Mouse (Mus musculus) ES-E14 (cell line): ENCODE results near the gene Atp1a1. TPM values are rescaled to one million over a fixed set of nuclear protein-coding genes. Genes with fewer than 3 reads are reported as not detected.

Experiments
- DNase-seq: peaks from one replicate; pipeline ENCODE4 v3.0.0-alpha.2; 2013; ENCODE audit warnings: low read depth, low spot score
- H3K27ac ChIP-seq: 2 replicates; pipeline ENCODE4 v1.5.1; 2012; ENCODE audit warnings: low read depth, mild to moderate bottlenecking, low read length, moderate library complexity, mixed read lengths; ENCODE audit not compliant: poor library complexity, insufficient read depth, severe bottlenecking
- H3K36me3 ChIP-seq: 2 replicates; pipeline ENCODE4 v1.6.1; 2012; ENCODE audit warnings: mild to moderate bottlenecking, low read length, moderate library complexity, mixed read lengths; ENCODE audit not compliant: control insufficient read depth, poor library complexity, insufficient read depth, severe bottlenecking
- H3K4me1 ChIP-seq, 2 experiments: fragments of 150-350 bp in 1 of 2; sonication (generic) in 1 of 2; 2 replicates each; pipeline ENCODE4 v1.6.1; 2012; ENCODE audit warnings: low read length in 2 of 2, mild to moderate bottlenecking in 1 of 2, mixed read lengths in 1 of 2; ENCODE audit not compliant: control insufficient read depth in 2 of 2, insufficient read depth in 2 of 2, poor library complexity in 1 of 2
- H3K4me3 ChIP-seq, 2 experiments: fragments of 150-350 bp in 1 of 2; sonication (generic) in 1 of 2; 2 replicates each; pipeline ENCODE4 v1.5.1; 2012; ENCODE audit warnings: low read length in 2 of 2, low read depth in 1 of 2, mild to moderate bottlenecking in 1 of 2, mixed read lengths in 1 of 2; ENCODE audit not compliant: insufficient read depth in 1 of 2, poor library complexity in 1 of 2, severe bottlenecking in 1 of 2
- H3K9ac ChIP-seq: 2 replicates; pipeline ENCODE4 v1.6.1; 2012; ENCODE audit warnings: low read depth, mild to moderate bottlenecking, low read length, mixed read lengths; ENCODE audit not compliant: poor library complexity, insufficient read depth, severe bottlenecking
- H3K9me3 ChIP-seq: fragments of 150-350 bp; sonication (generic); 2 replicates; pipeline ENCODE4 v1.6.1; 2012; ENCODE audit warnings: low read depth, mild to moderate bottlenecking, low read length; ENCODE audit not compliant: control insufficient read depth, insufficient read depth
- CHD2 ChIP-seq: IDR thresholded peaks from 2 replicates; pipeline ENCODE4 v1.6.1; 2014; ENCODE audit warnings: mild to moderate bottlenecking, low read depth, low read length, inconsistent platforms
- HCFC1 ChIP-seq: IDR thresholded peaks from 2 replicates; pipeline ENCODE4 v1.6.1; 2012; ENCODE audit warnings: low read length, inconsistent platforms, borderline replicate concordance; ENCODE audit not compliant: insufficient read depth
- MAFK ChIP-seq: IDR thresholded peaks from 2 replicates; pipeline ENCODE4 v1.6.1; 2014; ENCODE audit warnings: mild to moderate bottlenecking, low read depth, low read length, inconsistent platforms; ENCODE audit not compliant: insufficient read depth
- ZC3H11A ChIP-seq: IDR thresholded peaks from 2 replicates; pipeline ENCODE4 v1.6.1; 2012; ENCODE audit warnings: low read depth, mild to moderate bottlenecking, inconsistent platforms, low read length, borderline replicate concordance
- ZNF384 ChIP-seq: IDR thresholded peaks from 2 replicates; pipeline ENCODE4 v1.6.1; 2012; ENCODE audit warnings: low read depth, low read length, inconsistent platforms
- in situ Hi-C, 2 experiments: fragments of 600-800 bp; cut with MboI; formaldehyde crosslinking; loops; one replicate each; pipeline ENCODE4 v1.15.1; 2025; ENCODE audit warnings: low sequenced_read_pairs in 2 of 2, inconsistent platforms in 1 of 2; ENCODE audit not compliant: unreplicated experiment in 2 of 2
- total RNA-seq: library from RNA; depleted of rRNA; stranded (reverse); fragments of 300-350 nt; gene quantifications from 2 replicates; pipeline ENCODE4 v1.2.3, GENCODE M21; 2012; rRNA removed

Gene Atp1a1
- 485 and 621 TPM in 2 replicates for total RNA-seq

DNA sequence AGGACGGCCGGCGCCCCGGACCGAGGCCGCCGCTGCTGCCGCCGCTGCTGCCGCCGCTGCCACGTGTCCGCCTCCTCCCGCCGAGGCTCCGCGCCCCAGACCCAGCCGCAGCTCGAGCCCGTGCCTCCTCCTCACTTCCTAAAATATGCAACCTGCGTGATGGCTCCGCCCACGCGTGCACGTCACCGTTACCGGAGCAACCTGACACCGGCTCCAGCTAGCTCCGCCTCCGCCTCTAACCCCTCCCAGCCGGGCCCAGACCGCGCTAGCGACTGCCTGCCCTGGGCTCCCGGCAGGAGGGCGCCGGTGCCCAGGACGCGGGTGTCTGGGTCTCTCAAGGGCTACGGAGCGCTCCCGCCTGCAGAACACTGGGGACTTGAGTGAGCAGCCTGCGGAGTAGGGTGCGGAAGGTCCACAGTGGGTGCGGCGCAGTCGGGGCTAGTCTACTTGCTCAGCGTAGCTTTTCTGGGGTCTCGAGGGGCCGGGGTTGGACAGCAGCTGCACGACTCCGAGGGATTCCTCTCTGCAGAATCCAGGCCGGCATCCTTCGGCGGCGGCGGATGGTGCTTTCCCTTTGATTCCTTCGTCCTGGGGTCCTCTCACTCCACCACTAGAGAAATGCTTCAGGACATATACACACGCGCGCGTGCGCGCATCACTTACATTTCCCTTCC lies at the start of gene Atp1a1:
Atp1a1 (minus strand) TSS at position 135 of the 674 bp plus-strand sequence.
- Histone ChIP-seq H3K36me3 (no peaks in the 10 kb centered on the region), H3K27ac (peak within 1 kb of the TSS; percentile 49), H3K4me1 (peaks cover 7 to 8% of the 10 kb centered on the region in 2 experiments), H3K4me3 (peak within 1 kb of the TSS; percentile 84 to 85), H3K9ac (peak within 1 kb of the TSS; percentile 88), H3K9me3 (no peaks in the 10 kb centered on the region)
- in situ Hi-C loops = no loop called here
- TF ChIP-seq ZNF384 (no peak), HCFC1 (peak; percentile 48; the same call in 1 of the 2 replicates)
- peak; percentile 96 for DNase-seq

DNA sequence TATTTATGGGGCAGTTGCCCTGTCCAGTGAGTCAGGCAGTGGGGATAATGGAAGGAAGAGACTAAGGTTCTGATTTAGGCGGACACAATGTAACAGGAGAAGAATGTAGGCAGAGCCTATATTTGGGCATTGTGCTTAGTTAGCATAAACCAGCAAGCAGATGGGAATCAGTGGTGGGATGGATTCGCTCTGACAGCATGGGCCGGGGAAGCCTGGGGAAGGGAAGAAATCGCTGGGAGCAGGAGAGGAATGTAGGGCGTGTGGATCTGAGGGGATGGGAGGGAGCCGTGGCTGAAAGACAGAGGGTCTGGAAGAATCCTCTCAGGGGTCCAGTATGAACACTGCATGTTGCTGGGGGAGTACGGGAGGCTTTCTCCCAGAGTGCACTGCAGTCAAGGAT lies 49.0 kb upstream of the Atp1a1 start:
- in situ Hi-C loops = no loop called here
- Histone ChIP-seq H3K4me3 (no peak overlapping the region), H3K27ac (no peak overlapping the region), H3K9me3 (no peaks in the 10 kb centered on the region), H3K9ac (no peak overlapping the region), H3K4me1 (no peaks in the 10 kb centered on the region; a peak in 1 of 4 replicates), H3K36me3 (no peaks in the 10 kb centered on the region)
- TF ChIP-seq MAFK (peak; percentile 79), ZNF384 (no peak)
- DNase-seq = no peak

DNA sequence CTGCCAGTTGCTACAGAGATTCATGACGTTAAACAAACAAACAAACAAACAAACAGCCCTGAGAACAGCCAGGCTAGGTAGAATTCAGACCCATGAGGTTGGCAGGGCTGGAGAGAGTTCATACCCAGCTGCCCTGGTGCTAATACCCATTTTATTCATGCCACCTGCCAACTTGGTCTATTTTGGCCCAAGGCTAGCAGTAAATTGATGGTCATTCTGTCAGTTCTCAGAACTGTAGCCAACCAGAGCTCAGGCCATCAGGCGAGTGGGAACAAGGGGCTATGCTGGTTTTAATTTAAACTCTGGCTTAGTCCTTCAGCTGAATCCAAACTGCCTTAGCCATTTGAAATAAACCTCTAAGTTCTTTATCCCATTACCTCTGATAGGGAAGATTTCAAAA lies 48.5 kb upstream of the Atp1a1 start:
- H3K36me3 ChIP-seq = no peaks in the 10 kb centered on the region
- H3K4me1 ChIP-seq = no peaks in the 10 kb centered on the region; a peak in 1 of 4 replicates
- in situ Hi-C loops = no loop called here
- H3K4me3 ChIP-seq = no peak overlapping the region
- no peak overlapping the region for H3K9ac ChIP-seq
- no peak overlapping the region for H3K27ac ChIP-seq
- no peaks in the 10 kb centered on the region for H3K9me3 ChIP-seq
- TF ChIP-seq MAFK (no peak), ZC3H11A (no peak), CHD2 (no peak), HCFC1 (no peak), ZNF384 (no peak)
- no peak for DNase-seq

DNA sequence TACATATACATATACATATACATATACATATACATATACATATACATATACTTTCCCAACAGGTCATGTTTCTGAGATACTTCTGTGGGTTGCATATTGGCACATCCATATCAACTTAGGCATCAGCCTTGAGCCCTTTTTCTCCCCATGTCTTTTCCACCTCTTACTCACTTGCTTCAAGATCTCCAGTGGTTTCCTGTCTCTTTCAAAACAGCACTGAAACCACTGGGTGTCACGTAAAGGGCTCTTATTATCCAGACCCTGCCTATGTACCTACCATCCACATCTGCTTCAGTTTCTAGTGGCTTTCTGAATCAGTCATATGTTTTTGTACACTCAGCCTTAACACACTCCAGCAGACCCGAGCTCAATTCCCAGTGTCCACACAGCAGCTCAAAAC lies 45.8 kb upstream of the Atp1a1 start:
- Histone ChIP-seq H3K4me3 (no peak overlapping the region), H3K9me3 (no peaks in the 10 kb centered on the region), H3K27ac (no peak overlapping the region), H3K4me1 (no peaks in the 10 kb centered on the region; a peak in 1 of 4 replicates), H3K36me3 (no peaks in the 10 kb centered on the region), H3K9ac (no peak overlapping the region)
- no peak for TF ChIP-seq ZC3H11A
- no peak for TF ChIP-seq MAFK
- TF ChIP-seq CHD2 = no peak
- TF ChIP-seq ZNF384 = no peak
- TF ChIP-seq HCFC1 = no peak
- in situ Hi-C loops = no loop called here
- DNase-seq = no peak

DNA sequence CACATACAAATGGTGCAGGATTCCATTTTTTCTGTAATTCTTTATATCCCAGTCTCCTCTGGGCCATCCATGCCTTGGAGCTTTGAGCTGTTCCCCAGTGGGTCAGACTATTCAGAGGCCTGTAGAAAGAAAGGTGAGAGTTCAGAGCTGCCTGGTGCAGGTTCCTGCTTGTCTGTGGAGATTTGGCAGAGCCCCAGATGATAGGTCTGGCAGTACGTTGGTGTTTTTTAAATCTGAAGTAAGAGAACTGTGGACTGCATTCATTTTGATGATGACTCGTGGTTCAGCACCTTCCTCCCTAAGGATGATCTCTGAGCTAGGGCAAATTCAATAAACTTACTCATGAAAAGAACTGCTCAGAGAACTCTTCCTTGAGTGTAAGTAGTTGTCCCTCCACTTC lies 44.8 kb upstream of the Atp1a1 start:
- H3K36me3 ChIP-seq = no peaks in the 10 kb centered on the region
- no peak overlapping the region for H3K27ac ChIP-seq
- H3K9ac ChIP-seq = no peak overlapping the region
- TF ChIP-seq ZC3H11A (no peak), HCFC1 (no peak), CHD2 (no peak), ZNF384 (no peak), MAFK (no peak)
- no peaks in the 10 kb centered on the region; a peak in 1 of 4 replicates for H3K4me1 ChIP-seq
- DNase-seq = no peak
- no peak overlapping the region for H3K4me3 ChIP-seq
- H3K9me3 ChIP-seq = no peaks in the 10 kb centered on the region
- in situ Hi-C loops = no loop called here
